Mouse (Mus musculus): ENCODE data around the gene Sh2d4b.

DNA sequence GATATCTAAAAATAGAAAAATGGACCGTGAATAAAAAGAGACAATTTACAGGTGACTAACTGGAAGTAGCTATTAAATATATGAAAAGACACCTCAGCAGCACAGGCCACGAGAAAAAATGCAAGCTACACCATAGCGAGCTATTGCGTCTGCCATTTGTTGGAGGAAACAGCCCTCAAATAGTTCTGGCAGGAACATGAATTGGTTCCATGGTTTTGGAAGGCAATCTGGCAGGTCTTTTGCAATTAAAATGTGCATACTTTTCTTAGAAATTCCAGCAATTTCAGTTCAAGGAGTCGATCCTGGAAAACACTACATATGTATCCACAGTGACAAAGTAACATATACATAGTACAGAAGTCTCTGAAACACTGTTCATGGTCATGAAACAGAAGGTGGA, 76.4 kb downstream of the Sh2d4b start:
- TF ChIP-seq CTCF (IDR thresholded peaks at IDR 0.05; ENCODE audit: low read depth, low read length) (no peak), POLR2A (IDR thresholded peaks at IDR 0.05; ENCODE audit: borderline replicate concordance, low read depth, low read length) (no peak)

Measured in bone marrow macrophage, adult 2 months (primary cell).